Mouse (Mus musculus) lung, postnatal 25 days (tissue): ENCODE measurements at regions not wholly inside any gene's neighbourhood (a gene's known extent, or its start where the extent isn't known, plus 50 kb on each side); places are given as distances from the start of the nearest gene placed in this dataset.
"Not testable (repeated sequence)": the region's sequence is repeated elsewhere in the genome, so short reads cannot be mapped to it uniquely, and the experiment has no call there.

ENCODE experiments used
- DNase-seq: peaks from one replicate; pipeline ENCODE4 v3.0.0; 2022; ENCODE audit warnings: low spot score

DNA sequence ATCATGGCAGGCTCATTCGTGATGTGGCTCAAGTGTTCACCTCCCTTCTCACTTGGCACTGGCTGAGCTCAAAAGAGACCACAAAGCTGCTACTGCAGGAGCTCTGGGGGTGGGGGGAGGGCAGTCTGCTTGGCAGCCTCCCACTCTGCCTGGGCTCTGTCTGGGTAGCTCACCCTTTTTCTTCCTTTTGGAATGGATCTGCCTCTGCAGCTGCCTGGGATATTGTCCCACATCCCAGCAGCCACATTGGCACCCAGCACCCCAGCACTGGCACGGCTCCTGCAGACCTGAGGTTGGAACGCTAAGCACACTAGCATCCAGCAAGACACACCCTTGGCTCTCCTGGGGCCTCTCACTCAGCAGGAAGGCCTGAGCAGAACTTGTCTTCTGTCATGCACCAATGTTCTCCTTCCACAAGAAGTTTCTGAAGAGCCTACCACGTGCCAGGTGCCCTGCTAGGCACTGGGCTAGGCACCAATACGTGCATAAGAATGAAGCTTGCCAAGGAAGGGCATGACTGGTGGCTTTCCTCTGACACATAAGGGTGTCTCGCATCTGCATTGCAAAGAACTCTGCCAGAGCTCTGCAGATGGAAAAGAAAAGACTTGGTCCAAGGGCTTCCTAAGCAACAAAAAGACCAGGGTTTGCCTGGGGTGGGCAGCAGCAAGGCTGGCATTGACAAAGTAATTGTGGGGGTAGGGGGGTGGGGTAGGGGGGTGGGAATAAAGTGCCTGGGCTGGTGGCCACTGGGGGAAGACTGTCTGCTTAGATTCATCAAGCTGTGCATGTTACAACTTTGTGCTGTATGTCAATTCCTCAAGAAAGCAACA lies 112.1 kb upstream of the Sipa1l1 start:
- DNase-seq = not testable (repeated sequence)

DNA sequence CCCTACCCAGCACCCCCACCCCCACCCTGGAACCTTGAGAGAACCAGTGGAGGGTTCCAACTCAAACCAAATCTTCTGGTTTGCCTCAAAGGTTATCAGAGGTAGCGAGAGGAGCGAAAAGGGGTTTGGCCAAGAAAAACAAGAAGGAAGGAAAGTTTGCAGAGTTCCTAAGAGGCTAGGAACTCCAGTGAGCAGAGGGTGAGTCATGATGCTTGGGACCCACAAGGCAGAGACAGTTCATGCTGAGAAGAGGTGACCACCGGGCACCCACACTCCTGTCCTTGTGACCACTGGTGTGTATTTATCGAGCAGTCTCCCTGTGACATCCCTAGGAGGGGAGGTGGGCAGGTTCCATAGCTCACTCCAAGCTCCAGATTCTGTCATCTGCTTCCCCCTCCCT lies 104.1 kb upstream of the Sipa1l1 start:
- DNase-seq = no peak

DNA sequence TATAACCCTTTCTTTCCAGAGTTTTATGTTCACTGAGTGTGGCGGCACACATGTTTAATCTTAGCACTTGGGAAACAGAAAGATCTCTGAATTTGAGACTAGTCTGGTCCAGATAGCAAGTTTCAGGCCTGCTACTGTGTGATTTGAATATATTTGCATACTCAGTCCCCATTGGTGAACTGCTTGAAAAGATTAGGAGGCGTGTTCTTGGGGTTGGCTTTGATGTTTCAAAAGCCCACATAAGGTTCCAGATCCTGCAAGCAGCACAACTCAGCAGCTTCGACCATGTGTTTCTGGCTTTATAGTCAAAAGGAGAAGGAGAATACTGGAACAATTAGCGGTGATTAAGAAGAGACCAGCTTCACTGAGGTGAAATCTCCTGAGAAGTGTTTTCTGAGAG lies 102.3 kb upstream of the Sipa1l1 start:
- no peak for DNase-seq

DNA sequence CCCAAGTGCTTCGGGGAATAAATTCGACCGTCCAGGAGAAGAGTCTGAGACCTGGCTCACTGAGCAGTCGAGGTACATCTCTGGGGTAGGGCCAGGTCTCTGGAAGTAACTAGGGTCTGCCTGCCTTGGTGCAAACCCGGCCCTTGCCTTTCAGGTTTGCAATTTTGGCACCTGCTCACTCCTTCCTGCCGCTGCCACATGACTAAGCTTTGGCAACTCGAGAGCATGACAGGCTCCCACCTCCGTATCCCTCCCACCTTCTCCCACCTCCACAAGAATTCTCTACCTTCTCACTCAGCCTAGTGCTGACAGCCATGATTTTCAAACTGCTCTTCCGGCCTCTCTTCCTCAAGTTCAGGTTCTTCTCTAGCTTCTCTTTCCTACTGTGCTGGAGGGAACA lies 99.5 kb upstream of the Sipa1l1 start:
- DNase-seq = no peak

DNA sequence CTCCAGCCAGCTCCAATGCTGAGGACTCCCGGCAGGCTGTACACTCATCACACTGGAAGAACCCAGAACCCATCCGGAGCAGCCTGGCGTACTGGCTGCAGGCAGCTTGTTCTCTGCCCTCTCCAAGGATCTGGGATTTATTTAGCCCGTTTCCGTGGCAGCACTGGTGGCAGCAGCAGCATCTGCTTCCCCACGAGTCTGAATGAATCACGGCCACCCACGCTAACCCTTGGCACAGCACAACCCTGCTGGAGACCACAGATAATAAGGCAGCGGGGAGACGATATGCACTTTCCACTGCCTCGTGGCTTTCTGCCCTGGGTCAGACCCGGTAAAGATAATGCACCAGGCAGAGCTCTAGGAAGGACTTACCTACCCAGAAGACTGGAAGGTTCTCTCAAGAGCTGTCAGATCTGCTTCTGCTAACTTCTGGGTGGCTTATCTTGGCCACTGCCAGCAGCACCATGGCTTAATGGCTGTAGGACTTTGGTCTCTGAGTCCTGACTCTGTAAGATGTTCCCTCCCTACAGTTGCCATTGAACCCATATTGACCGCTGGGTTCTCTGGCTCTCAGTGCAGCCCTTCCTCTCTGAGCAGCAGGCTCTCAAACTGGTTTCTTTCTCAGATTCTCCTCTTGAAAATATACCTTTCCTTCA lies 96.2 kb upstream of the Sipa1l1 start:
- DNase-seq = peak; percentile 12

DNA sequence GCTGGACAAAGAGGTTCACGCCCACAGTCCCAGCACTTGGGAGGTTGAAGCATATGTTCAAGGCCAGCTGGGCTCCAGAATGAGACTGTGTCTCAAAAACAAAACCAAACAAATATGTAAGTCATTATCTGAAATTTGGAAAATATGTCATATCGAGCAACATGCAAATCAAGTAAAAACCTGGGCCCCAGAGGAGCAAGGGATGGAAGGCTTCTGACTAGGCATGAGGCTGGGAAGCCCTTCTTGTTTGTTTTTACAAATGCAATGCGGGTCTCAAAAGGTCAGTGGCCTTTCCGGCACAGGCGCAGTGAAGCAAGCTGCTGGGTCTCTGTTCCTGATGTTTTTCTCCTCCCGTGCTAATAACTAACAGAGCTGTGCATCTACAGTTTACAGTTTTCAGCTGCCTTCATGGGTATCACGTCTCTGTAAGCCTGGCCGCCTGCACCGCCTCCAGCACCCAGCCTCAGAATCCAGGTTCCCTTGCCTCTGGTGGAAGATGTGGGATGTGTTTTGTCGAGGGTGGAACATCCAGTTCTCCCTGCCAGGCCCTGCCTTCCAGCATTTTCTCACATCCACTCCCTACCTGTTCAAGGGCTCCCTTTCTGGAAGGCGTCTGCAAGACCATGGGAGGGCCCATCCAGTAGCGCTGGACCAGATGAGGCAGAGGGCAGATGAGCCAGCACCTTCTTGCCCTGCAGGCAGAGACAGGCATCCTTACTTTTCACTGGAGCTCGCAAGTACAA lies 93.5 kb upstream of the Sipa1l1 start:
- DNase-seq = no peak

DNA sequence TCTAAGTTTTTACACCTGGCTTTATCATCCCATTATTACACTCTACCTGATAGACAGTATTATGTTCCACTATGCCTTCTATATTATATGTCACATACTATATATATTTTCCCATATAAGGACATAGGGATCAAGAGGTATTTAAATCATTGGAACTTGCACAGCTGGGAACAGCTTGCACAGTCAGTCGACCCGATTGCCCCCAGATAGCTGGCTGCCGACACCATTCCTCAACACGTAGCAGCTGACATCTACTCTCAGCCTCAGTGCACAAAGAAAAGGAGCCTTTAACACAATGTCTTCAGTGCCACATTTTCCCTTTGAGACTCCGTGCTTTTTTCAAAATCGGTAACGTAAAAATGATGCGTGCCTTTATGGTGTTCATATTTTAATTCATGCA lies 92.4 kb upstream of the Sipa1l1 start:
- no peak for DNase-seq

DNA sequence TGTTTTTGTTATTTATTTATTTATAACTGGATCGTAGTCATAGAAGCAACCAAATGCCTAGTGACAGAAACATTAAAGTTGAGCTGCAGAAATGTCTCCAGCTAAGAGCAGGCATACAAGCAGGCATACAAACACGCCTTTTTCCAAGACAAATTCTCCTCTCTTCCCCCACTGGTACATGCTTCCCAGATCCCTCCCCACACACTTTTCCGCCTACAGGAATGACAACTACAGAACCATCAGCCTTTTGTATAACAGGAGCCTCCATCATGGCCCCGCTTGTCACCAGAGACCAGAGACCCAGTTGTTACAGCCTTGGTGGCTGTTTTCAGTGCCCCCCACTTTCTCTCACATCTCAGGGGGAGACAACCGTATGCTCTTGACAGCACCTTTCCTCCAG lies 91.2 kb upstream of the Sipa1l1 start:
- DNase-seq = no peak

DNA sequence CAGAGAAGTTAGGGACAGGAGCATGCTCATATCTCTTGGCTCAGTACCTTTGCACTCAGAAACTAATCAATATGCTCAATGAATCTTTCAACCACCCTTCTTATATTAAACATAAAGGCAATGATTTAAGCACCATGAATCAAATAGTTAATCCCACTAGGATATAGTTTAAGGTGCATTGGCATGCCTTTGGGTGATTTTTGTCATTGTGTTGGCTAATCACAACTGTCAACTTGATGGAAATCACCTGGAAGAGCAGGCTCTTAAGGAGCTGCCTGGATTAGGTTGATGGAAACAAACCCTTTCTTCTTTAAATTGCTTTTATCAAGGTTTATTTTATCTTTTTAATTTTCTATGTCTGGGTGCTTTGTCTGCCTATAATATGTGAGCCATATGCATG lies 90.4 kb upstream of the Sipa1l1 start:
- DNase-seq = no peak

DNA sequence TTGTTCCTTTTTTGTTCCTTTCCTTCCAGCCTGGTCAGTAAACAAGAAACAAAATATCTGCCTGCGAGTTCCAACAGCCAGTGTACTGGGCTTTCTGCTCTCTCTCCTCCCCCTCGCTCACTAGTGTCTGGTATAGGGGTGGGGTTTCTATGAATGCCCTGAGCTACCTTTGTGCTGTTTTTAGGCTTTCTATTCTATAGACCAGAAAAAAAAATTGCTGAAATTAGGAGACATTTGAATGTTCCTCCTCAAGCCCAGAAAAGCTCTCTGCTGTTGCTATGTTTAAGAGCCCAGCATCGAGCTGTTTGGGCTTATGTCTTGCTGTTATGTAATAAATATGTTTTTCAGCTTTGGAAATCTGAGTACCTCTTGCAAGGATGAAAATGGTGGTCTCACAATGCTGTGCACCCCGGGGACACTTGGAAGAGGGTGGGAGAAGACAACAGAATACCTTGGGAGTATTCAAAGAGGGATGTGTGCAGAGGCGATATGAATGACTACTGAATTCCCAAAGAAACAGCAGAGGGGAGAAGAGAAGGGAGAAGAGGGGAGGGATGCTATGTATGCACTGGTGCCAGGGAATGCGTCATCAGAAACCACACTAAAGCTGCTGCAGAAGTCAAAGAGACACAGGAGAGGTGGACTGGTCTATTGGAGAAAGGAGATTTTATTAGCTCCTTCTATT lies 88.8 kb upstream of the Sipa1l1 start:
- no peak for DNase-seq

DNA sequence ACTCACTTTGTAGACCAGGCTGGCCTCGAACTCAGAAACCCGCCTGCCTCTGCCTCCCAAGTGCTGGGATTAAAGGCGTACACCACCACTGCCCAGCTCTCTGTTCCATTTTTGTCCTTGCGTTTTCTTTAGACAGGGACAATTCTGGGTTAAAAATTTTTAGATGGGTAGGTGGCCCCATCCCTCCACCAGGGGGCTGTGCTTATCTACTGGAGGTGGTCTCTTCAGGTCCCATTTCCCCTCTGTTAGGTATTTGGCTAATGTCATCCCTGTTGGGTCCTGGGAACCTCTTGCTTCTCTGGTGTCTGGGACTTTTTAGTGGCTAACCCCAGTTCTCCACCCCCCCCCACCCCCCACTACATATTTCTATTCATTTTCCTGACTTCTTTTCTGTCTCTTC lies 86.5 kb upstream of the Sipa1l1 start:
- not testable (repeated sequence) for DNase-seq

DNA sequence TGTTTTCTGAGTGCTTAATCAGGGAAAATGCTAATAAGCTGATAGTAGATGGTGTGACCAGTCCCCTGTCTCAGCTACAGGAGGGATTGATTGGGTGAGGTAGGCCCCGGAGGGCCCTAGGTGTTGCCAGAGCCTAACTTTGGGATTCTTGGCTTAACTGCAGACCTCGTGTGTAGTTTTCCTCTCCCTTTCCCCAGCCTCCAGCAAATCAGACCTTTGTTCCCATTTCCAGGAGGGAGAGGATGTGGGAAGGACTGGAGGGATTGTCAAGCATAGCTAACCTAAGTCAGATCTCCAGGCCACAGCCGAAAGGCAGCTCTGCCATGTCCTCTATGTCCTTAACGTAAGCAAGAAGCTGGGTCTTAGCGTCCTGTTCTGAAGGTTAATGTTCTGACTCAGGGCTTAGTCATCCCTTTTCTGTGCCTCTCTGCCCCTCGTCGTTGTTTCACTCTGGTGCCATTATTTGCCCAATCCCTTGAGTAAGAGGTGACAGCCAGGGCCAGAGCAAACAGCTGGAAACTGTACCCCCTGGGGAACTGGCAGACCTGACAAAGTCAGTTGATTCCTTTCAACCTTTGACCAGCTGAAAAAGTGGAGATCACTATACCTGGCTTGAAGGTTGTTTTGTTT lies 83.2 kb upstream of the Sipa1l1 start:
- no peak for DNase-seq

DNA sequence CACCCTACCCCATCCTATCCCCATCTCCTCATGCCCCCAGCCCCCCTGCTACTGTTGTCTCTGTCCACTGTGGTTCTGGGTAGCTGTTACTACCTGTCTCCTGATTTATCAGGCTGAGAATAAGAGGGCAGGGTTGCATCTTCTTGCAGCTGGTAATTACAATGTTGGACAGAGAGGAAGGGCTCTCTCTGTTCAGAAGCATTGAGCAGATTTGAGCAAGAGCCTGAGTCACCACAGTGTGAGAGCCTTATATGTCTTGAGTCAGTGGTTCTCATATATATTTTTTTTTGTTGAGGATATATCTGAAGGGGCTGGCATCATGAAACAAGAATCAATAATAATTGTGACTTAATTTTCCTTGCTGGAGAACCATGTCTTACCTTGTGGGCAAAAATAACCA lies 82.7 kb upstream of the Sipa1l1 start:
- no peak for DNase-seq

DNA sequence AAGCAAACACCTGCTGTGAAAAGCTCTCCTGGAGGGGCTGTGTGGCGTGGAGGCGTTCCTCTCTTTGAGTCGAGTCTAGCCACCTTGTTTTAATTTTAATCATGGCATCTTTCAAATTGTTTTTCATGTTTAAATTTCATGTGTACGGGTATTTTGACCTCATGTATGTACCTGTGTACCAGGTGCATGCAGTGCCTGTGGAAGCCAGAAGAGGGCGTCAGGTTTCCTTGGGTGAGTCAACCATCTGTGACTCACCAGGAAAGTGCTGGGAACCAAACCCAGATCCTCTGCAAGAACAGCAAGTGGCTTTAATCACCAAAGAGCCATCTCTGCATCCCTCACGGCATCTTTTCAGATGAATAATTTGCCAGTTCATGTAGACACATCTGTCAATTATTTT lies 79.8 kb upstream of the Sipa1l1 start:
- DNase-seq = no peak

DNA sequence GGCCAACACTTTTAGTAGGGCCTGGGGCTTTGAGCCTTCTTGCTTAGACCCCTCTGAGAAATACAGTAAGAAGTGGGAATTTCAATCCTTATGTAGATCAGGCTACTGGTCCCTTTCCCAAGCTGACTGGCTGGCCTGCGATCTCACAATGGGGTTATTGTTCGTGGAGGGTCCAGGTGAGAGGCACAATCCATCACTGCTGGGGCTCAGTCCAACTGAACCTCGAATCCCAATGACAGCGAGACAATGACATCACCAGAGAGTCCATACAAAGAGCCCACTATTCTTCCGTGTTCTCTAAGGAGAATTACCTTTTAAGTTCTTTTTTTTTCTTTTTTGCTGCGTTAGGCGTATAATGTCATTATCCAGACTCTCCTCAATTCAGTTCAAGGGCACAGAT lies 75.8 kb upstream of the Sipa1l1 start:
- DNase-seq = no peak

DNA sequence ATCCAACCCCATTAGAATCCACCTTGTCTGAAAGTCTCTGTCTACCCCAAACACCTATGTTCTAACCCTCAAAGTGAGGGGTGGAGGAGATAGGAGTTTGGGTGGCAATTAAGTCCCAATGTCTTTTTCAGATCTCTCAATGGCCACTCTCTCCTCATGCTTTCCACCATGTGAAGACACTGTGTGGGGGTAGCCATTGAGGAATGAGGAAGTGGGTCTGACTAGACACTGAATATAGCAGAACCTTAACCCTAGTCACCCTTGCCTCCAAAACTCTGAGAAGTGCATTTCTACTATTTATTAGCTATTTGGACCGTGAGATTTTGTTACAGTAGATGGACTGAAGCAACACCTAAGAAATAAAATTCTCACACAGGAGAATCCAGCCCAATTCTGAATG lies 73.7 kb upstream of the Sipa1l1 start:
- DNase-seq = no peak

DNA sequence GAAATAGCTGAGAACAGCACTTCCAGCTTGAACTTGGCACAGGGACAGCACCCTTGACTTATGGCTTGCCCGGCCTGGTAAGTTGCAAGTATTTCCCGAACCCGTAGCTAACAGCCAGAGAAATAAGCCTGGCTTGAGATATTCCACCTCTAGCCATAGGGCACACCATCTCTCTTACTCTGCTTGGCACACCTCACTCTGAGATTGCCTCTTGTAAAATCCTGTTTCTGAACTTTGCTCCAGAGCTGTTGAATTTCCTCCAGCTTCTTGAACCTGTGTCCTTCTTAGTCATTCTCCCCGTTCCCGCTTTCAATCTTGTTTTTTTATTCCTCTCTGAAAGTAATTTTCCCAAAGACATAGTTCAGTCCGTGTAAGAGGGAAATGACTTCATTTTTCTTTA lies 72.0 kb upstream of the Sipa1l1 start:
- DNase-seq = no peak

DNA sequence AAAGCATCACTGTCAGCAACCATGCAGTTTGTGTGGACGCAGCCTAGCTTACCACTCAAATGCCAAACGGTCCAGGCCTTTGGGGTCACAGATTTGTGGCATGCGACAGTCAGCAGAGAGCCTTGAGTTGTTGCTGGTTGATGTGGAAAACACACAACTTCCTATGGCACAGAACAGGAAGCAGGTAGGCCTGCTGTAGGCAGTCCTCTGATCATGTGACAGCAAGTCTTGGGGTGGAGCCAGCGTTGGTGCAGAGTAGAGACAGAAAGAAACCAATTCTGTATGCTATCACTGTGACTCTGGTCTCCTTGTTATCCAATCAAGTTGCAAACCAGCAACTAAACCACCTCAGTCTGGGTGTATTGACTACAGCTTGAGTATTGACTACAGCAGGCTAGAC lies 71.5 kb upstream of the Sipa1l1 start:
- DNase-seq = no peak

DNA sequence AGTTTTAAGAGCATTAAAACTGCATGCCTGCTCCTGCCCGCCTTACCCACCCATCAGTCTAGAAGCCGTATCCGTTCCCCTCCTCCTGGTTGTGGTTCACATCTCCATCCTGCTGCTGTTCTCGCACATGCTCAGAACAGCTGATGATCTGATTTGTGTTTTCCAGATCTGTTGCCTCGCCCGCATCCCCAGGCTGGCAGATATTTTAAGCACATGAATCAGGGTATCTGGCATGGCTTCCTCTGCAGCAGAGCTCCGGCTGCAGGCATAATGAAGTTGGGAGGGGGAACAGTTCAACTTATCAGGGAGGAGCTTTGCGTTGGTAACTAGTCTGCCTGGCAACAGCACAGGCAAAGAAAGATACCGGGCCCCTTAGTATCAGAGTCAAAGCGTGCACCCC lies 64.9 kb upstream of the Sipa1l1 start:
- peak; percentile 34 for DNase-seq

DNA sequence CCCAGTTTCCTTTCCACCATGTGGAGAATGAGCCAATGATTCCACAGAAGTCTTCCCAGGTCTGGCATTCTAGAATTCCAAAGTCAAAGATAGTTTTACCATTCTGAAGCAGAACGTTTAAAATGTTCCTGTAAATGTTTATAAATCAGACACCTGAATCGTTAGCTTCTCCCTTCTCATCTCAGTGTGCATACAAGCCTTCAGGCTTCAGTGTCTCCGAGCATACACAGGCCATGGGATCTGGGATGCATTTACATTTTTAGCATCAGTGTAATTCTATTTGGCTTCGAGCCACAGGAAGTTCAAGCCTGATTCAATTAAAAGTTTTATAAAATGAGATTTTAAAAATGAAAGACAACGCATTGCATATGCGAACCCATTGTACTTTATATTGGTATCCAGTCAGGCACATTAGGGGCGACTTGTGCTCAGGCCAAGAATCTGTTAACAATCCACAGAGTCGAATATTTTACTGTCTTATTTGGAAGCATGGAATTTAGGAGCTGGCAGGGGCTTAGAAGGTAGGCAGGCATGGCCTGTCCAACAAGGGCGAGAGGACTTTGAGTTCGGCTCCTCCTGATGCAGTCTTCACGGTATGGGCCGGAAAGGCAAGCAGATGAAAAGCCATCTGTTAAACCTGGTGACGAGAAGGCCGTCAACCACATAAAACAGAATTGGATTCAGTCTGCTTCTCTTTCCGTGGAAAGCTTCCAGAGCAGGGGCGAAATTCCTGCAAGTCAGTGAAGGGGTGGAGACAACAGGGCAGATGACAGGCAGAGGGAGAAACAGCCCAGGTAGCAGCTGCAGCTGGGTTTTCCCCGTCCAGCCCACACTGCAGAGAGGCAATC lies 63.7 kb upstream of the Sipa1l1 start:
- DNase-seq = no peak

DNA sequence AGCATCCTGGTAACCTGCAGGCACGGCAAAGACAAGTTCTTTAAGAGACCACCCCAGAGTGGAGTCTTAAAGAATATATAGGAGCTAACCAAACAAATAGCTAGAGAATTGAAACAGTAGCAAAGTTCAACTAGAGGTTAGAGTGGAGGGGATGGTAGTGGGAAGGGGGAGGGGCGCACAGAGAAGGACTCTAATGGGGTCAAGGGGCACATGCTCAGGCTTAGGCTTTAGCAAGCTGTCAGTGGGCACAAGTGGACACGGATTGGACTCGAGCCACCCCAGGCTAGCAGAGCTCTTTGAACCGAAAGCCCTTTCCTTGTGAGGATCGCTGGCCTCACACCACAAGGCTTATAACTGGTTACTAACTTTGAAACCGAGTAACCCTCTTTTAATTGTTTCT lies 53.4 kb upstream of the Sipa1l1 start:
- DNase-seq = no peak
